Mouse (Mus musculus): Measurements from ENCODE around the gene Dll3.
"Not testable (repeated sequence)": the region's sequence is repeated elsewhere in the genome, so short reads cannot be mapped to it uniquely, and the experiment has no call there.

Gene Dll3

DNA sequence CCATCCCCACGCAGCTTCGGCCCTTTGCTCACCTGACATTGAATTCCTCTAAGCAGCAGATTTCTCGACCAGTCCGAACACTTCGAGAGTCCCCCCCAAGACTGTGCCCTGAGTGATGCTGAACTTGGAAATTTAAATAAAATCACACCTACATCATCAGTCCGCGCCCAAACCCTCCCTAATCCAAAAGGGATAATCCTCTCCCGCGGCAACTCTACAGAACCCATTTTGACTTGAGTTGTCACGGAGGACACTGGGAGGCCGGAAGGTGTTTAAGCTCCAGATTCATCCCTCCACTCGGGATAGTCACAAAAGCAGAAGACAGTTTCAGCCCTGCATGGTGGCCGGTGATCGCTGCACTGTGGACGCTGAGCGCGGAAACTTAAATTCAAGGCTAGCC is 50.1 kb downstream of the Dll3 start:
- DNase-seq (ENCODE audit: low read depth, low spot score): no peak

GRCm38 (mm10) chr7:28248957-28249356 is 53.1 kb downstream of the Dll3 start:
- DNase-seq (ENCODE audit: low read depth, low spot score): no peak

GRCm38 (mm10) chr7:28243943-28244342 is 58.1 kb downstream of the Dll3 start:
- not testable (repeated sequence) for DNase-seq (ENCODE audit: low read depth, low spot score)

Measured in skeletal muscle tissue, adult 2 months (tissue).